Mouse (Mus musculus): Measurements from ENCODE around the gene Ctsd.
A peak's percentile ranks its signal among the peaks of the same experiment; 100 is the strongest.
"Not testable (repeated sequence)": the region's sequence is repeated elsewhere in the genome, so short reads cannot be mapped to it uniquely, and the experiment has no call there.

Gene Ctsd

DNA sequence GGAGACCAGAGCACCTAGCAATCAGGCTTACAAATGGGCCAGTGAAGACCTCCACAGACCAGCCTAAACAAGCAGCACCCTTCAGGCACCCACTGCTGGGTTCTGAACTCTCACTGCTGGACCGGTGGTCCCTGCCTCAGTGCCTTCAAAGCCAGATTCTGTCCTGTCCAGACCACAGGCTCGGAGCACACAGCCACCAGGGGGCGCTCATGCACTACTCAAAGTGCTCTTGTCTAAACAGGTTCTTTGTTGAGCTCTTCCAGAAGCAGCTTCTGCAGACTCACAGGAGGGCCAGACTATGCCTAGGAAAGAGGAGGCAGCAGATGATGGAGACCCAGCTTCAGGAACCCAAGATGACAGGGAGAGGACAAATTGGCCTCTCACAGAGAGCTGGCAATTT is 53.6 kb downstream of the Ctsd start:
- peak; percentile 48 for DNase-seq (ENCODE audit: low read depth)

DNA sequence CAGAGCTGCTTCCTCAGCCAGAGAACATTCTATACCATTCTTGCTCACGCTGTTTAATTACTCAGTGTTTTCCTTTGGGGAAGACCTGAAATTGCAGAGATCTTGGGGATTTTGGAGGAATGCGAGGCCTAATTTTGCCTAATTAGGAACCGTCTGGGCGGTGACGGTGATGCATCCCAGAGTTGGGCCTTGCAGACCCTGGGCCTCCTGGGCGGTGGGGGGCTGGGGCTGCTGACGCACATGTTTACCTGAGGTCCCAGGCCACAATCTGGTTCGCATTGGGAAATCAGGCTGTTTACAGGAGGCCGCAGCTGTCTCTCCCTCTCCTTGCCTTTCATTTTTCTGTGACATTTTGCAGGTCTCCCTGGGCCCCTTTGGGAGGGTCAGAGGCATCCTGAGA is 55.1 kb downstream of the Ctsd start:
- not testable (repeated sequence) for DNase-seq (ENCODE audit: low read depth)

- DNase-seq (ENCODE audit: low read depth): no peak
Observed at GRCm38 (mm10) chr7:142331281-142331680, 56.6 kb downstream of the Ctsd start.

- no peak for DNase-seq (ENCODE audit: low read depth)
Observed at GRCm38 (mm10) chr7:142330271-142330724, 57.5 kb downstream of the Ctsd start.

DNA sequence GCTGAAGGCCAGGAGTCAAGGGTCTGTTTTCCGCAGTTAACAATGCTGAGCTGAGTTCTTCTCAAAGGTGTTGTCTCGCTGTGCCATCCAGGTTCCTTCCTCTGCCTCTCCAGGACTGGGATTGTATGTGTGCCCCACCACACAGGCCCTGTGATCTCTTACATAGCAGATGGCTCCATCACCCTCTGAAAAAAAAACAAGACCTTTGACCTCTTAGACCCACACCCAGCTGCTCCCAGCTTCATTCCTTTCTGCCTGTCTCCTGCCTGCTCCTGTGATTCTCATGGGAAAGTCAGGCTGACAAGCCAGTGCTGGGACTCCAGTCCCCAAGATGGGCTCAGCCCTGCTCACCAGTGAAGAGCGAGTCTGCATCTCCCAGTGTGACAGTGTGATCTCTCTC is 59.3 kb downstream of the Ctsd start:
- DNase-seq (ENCODE audit: low read depth): no peak

- no peak for DNase-seq (ENCODE audit: low read depth)
Observed at GRCm38 (mm10) chr7:142326714-142327445, 61.0 kb downstream of the Ctsd start.
